Mouse (Mus musculus) C2C12 (cell line): Measurements from ENCODE around the gene Tnf. TPM values are rescaled to one million over a fixed set of nuclear protein-coding genes. Genes with fewer than 3 reads are reported as not detected.

ENCODE experiments used
- H3K27me3 ChIP-seq: one replicate; pipeline ENCODE4 v1.6.1; 2011; ENCODE audit not compliant: control insufficient read depth, insufficient read depth, insufficient read length
- H3K36me3 ChIP-seq: one replicate; pipeline ENCODE4 v1.6.1; 2011; ENCODE audit not compliant: control insufficient read depth, insufficient read depth
- H3K4me3 ChIP-seq: one replicate; pipeline ENCODE4 v1.5.1; 2011; ENCODE audit warnings: mild to moderate bottlenecking, control low read depth; ENCODE audit not compliant: poor library complexity, insufficient read depth, severe bottlenecking
- H3K79me2 ChIP-seq: one replicate; pipeline ENCODE4 v1.6.1; 2011; ENCODE audit not compliant: control insufficient read depth, insufficient read depth
- H3K79me3 ChIP-seq: one replicate; pipeline ENCODE4 v1.6.1; 2011; ENCODE audit warnings: low read depth, control low read depth
- H3ac ChIP-seq: one replicate; pipeline ENCODE3; 2011; ENCODE audit warnings: low read depth; ENCODE audit not compliant: control insufficient read depth, insufficient read length
- CEBPB ChIP-seq: IDR thresholded peaks from one replicate; pipeline ENCODE4 v1.6.1; 2011; ENCODE audit warnings: low read depth, mild to moderate bottlenecking, control low read depth, moderate library complexity
- CTCF ChIP-seq: IDR thresholded peaks from one replicate; pipeline ENCODE4 v1.5.1; 2011; ENCODE audit not compliant: control insufficient read depth, insufficient read depth, insufficient read length
- FOSL1 ChIP-seq: IDR thresholded peaks from one replicate; pipeline ENCODE4 v1.8.0; 2011; ENCODE audit warnings: mild to moderate bottlenecking, low read length; ENCODE audit not compliant: poor library complexity, insufficient read depth, severe bottlenecking
- MAX ChIP-seq: IDR thresholded peaks from one replicate; pipeline ENCODE4 v1.6.1; 2011; ENCODE audit warnings: mild to moderate bottlenecking, control low read depth
- MYOD1 ChIP-seq: IDR thresholded peaks from one replicate; pipeline ENCODE4 v1.6.1; 2011; ENCODE audit warnings: low read depth; ENCODE audit not compliant: control insufficient read depth, insufficient read length
- MYOG ChIP-seq: IDR thresholded peaks from one replicate; pipeline ENCODE4 v1.6.1; 2011; ENCODE audit not compliant: control insufficient read depth, insufficient read length; ENCODE audit errors: extremely low read depth
- USF1 ChIP-seq: IDR thresholded peaks from one replicate; pipeline ENCODE4 v1.6.1; 2011; ENCODE audit warnings: low read depth, mild to moderate bottlenecking, control low read depth, moderate library complexity
- polyA plus RNA-seq: library from polyadenylated mRNA; unstranded; fragments of >200 nt; fragmentation: generic; extraction: Trizol; gene quantifications from one replicate; pipeline ENCODE4 v1.2.1, GENCODE M21; 2012; ENCODE audit warnings: missing spikeins

Gene Tnf
- polyA plus RNA-seq, 1 experiment: not detected

- Histone ChIP-seq H3K4me3 (no peak overlapping the region), H3K27me3 (no peaks in the 10 kb centered on the region), H3K36me3 (peaks cover 81% of the 10 kb centered on the region), H3K79me3 (peaks cover 62% of the 10 kb centered on the region), H3ac (no peak overlapping the region), H3K79me2 (peaks cover 92% of the 10 kb centered on the region)
- no peak for TF ChIP-seq FOSL1
- no peak for TF ChIP-seq CTCF
- no peak for TF ChIP-seq USF1
- no peak for TF ChIP-seq CEBPB
- no peak for TF ChIP-seq MAX
- TF ChIP-seq MYOG: no peak
- TF ChIP-seq MYOD1: no peak
Observed at GRCm38 (mm10) chr17:35245731-35246623, 44.2 kb upstream of the Tnf start.

- Histone ChIP-seq H3K36me3 (peaks cover 71% of the 10 kb centered on the region), H3K79me3 (peaks cover 60% of the 10 kb centered on the region), H3K4me3 (no peak overlapping the region), H3ac (no peak overlapping the region), H3K27me3 (no peaks in the 10 kb centered on the region), H3K79me2 (peaks cover 84% of the 10 kb centered on the region)
- no peak for TF ChIP-seq USF1
- no peak for TF ChIP-seq FOSL1
- no peak for TF ChIP-seq CEBPB
- no peak for TF ChIP-seq MAX
- no peak for TF ChIP-seq MYOG
- no peak for TF ChIP-seq CTCF
- no peak for TF ChIP-seq MYOD1
Observed at GRCm38 (mm10) chr17:35244999-35245398, 43.2 kb upstream of the Tnf start.

GRCm38 (mm10) chr17:35243086-35243485 is 41.3 kb upstream of the Tnf start:
- Histone ChIP-seq H3ac (peak overlapping the region; percentile 95), H3K79me2 (peaks cover 65% of the 10 kb centered on the region), H3K36me3 (peaks cover 53% of the 10 kb centered on the region), H3K79me3 (peaks cover 56% of the 10 kb centered on the region), H3K27me3 (no peaks in the 10 kb centered on the region), H3K4me3 (peak overlapping the region; percentile 91)
- TF ChIP-seq CTCF: no peak
- TF ChIP-seq USF1: no peak
- TF ChIP-seq MYOG: no peak
- no peak for TF ChIP-seq MAX
- TF ChIP-seq CEBPB: no peak
- no peak for TF ChIP-seq MYOD1
- no peak for TF ChIP-seq FOSL1

- Histone ChIP-seq H3K36me3 (peaks cover 45% of the 10 kb centered on the region), H3K79me3 (peaks cover 52% of the 10 kb centered on the region), H3ac (peak overlapping the region; percentile 95), H3K27me3 (no peaks in the 10 kb centered on the region), H3K79me2 (peaks cover 57% of the 10 kb centered on the region), H3K4me3 (peak overlapping the region; percentile 91)
- peak; percentile 84 for TF ChIP-seq MAX
- no peak for TF ChIP-seq MYOD1
- TF ChIP-seq FOSL1: no peak
- TF ChIP-seq CEBPB: no peak
- TF ChIP-seq MYOG: no peak
Observed at GRCm38 (mm10) chr17:35242015-35242941, 40.5 kb upstream of the Tnf start.

GRCm38 (mm10) chr17:35241305-35242014 is 39.7 kb upstream of the Tnf start, which contains the start of gene Ddx39b:
Ddx39b (plus strand) TSS chr17:35241746.
- TF ChIP-seq MYOG: no peak
- TF ChIP-seq CEBPB: no peak
- TF ChIP-seq CTCF: no peak
- no peak for TF ChIP-seq MYOD1
- TF ChIP-seq MAX: peak; percentile 82
- no peak for TF ChIP-seq FOSL1
- peak; percentile 98 for TF ChIP-seq USF1
- Histone ChIP-seq H3ac (peak within 1 kb of the TSS; percentile 95), H3K36me3 (peaks cover 37% of the 10 kb centered on the region), H3K79me3 (peaks cover 44% of the 10 kb centered on the region), H3K27me3 (no peaks in the 10 kb centered on the region), H3K4me3 (peak within 1 kb of the TSS; percentile 91), H3K79me2 (peaks cover 49% of the 10 kb centered on the region)
